Mouse (Mus musculus) liver, adult 2 months (tissue): ENCODE measurements around the gene BC048679.

Source experiments
- CTCF ChIP-seq: fragments of 200-500 bp; IDR thresholded peaks from 2 replicates; pipeline ENCODE4 v1.5.1; 2011; ENCODE audit warnings: low read depth, low read length, control low read depth
- POLR2A ChIP-seq: fragments of 200-500 bp; IDR thresholded peaks from 2 replicates; pipeline ENCODE4 v1.6.1; 2011; ENCODE audit warnings: low read length, control low read depth; ENCODE audit not compliant: insufficient read depth; ENCODE audit errors: extremely low read depth

DNA sequence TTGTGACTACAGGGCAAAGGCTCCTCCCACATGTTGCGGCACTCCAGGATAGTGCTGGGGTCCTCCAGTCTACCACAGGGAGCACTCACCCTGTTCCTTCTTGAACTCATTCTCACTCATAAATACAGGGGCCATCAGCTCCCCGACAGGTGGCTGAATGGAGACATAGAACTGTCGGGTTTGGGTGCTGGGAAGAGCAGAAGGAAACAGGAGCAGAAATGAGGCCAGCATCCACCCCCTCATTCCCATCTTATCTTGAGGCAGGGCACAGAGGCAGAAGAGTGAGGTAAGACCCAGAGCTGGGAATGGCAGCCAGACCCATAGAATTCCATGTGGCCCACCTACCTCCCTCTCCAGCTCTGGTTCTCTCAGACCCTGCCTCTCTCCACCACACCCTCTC is 35.3 kb downstream of the BC048679 start:
- TF ChIP-seq CTCF: no peak
- TF ChIP-seq POLR2A: no peak
